Mouse (Mus musculus) layer of hippocampus, postnatal 10 days (tissue): ENCODE measurements around the gene Cirbp. TPM values are rescaled to one million over a fixed set of nuclear protein-coding genes. Genes with fewer than 3 reads are reported as not detected.

Experiments
- DNase-seq, 2 experiments: peaks; one replicate each; pipeline ENCODE4 v3.0.0; 2021; ENCODE audit warnings: low spot score in 2 of 2
- total RNA-seq, 2 experiments: library from RNA; stranded (reverse); gene quantifications; 2 replicates each; pipeline ENCODE4 v1.2.3; 2021

Gene Cirbp
- total RNA-seq, 2 experiments from 2014 or later: 154 to 175 TPM

DNA sequence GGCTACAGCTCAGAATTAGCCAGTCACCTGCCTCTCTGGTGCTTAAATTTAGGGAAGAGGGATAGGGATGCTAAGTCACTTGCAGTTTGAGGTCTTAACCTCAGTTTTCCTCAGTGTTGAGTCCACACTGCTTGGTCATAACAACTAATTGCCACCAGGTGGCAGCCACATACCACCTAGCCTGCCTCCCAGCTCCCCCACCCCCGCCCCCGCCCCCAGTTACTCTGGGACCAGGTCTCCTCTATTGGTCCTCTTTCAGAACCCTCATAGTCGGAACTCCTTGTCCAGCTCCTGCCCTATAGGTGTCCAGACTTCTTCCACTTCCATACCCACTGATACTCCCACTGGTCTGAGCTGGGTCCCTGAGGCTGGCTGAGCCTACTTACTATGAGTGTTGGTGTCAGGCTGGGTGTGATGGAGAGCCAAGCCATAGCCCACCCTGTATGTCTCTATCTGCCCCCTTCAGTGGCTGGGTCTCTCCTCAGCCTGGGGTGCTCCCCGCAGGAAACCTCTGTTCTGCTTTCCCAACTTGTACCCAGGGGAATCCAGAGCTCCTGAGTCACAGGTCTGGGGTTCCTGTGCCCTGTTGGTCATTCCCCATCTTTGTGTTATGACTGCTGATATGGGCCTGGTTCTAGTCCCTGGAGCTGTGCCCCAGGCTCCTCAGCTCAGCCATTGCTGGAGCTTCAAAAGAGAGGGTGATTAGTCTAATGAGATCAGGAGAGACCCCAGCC is 9.9 kb downstream of the Cirbp start:
- peak; percentile 59 to 67 for DNase-seq

DNA sequence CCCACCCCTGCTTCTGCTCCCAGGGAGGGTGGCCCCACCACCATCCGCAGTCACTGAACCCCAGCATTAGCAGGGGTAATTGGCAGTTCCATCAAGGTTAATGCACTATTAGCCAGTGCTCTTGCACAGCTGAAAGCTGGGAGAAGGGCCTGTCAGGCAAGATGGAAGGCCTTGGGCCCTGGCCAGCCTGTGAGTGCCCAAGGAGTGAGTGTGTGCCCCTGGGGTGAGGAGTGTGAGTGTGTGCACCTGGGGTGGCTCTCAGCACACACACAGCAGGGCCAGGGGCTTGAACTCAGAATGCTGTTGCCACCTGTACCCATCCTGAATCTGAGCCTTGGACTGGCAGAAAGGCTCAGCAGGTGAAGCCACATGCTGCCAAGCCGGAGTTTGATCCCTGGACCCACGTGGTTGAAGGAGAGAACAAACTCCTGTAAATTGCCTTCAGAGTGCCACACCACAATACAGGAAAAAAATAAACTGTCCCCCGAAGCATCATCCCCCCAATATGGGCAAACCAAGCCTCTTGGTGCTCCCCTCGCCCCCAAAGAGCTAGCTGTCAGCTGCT is 10.6 kb downstream of the Cirbp start:
- no peak for DNase-seq

DNA sequence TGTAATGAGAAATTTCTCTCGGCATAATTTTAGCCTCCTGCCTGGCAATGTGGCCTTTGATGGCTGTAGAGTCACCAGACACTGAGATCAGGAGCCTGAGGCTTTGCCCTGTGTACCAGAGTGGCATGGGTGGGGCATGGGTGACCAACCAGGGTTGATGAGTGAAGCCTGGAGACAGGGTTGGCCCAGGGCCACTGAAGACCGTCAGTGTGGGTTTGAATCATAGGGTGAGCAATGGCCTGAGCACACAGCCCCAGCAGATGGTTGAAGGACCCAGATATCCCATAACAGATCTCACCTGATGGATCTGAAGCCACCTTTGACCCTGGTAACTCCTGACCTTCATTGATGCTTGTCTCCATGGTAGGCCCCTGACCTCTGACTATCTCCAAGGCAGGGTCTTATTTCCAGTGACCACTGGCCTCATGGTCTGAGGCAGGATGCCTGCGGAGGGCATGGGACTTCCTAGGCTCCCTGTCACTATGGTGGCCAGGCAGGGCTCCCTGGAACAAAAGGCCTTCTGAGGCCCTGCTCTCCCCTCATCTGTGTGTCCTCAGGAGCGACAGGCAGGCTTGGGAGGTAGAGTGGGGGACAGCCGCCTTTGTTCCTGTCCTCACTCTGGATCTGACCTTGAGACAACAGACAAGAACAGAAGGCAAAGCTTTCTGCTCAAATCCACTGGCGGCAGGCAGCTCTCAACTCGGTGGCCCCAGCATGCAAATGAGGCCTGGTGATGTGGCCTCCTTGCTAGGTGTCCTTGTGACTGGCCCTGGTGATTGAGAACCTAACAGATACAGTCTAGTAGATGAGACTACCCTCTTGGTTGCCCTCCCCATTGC is 11.9 kb downstream of the Cirbp start:
- DNase-seq: no peak

DNA sequence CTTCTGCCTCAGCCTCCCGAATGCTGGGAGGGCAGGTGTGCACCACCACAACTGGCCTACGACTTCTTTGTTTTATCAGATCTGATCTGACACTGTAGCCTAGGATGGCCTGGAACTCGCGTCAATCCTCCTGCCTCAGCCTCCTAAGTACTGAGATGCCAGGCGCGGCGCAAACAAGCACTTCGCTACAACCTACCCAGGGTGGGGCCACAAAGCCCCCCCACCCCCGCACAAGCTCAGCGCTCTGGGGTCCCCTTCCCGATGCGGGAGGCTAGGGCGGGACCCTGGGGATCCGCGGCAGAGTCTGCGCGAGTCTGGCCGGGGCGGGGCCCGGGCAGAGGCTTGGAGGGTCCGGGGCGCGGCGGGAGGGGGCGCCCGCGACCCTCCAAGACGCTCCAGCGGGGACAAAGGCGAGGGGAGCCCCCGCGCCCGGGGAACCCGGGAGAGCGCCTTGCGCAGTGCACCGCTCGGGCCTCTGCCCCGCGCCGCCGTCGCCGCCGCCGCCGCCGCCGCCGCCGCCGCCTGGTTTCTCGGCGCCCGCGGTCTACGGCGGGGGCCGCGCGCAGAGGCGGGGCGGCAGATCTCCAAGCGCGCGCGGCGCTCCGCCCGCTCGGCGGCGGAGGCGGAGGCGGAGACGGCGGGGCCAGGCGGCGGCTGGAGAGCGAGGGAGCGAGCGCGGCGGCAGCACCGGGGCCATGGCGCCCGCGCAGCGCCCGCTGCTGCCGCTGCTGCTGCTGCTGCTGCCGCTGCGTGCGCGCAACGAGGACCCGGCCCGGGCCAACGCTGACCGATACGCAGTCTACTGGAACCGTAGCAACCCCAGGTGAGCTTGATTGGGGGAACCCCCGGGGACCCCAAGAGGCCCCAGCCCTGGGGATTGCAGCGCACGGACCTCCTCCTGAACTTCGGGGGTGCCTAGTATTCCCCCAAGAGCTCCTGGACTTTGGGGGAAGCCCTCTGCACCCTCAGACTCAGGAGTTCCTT is 13.6 kb downstream of the Cirbp start, which contains the start of gene Efna2:
Efna2 (plus strand) TSS at position 415 of the 984 bp plus-strand sequence.
- peak in 1 of 2 experiments; percentile 69 for DNase-seq

DNA sequence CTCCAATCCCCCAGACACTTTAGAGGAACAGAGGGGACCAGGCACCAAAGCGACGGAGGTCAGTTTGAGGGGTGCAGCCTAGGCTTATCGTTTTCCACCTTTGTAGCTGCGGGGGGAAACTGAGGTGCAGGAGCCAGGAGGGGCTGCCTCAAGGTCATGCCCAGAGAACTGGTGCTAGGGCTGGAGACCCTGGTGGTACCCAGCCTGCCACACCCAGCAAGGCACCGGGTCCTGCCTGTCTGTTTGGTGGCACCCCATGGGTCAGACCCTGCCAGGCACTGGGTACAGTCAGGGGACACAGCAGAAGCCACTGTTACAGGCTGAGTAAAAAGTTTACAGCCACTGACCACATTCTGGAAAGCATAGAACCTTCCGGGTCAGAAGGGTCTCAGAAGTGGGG is 14.5 kb downstream of the Cirbp start:
- no peak for DNase-seq

DNA sequence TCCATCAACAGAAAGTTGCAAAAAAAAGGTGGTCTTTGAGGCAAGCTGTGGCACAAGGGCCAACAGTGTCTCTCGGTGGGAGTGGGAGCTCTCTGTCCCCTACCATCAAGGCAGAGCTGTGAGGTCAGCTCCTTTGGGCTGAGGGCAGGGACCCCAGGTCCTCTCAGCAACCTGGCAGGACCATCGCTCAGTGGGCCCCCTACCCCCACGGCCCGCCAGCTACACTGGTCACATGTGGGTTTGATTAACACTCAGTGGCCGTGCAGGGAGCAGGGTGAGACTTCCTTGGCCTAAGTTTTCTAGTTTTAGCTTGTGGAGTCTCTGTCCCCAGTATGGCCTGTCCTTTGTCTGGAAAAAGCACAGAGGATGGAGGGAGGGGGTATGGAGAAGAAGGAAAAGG is 15.0 kb downstream of the Cirbp start:
- DNase-seq: no peak

DNA sequence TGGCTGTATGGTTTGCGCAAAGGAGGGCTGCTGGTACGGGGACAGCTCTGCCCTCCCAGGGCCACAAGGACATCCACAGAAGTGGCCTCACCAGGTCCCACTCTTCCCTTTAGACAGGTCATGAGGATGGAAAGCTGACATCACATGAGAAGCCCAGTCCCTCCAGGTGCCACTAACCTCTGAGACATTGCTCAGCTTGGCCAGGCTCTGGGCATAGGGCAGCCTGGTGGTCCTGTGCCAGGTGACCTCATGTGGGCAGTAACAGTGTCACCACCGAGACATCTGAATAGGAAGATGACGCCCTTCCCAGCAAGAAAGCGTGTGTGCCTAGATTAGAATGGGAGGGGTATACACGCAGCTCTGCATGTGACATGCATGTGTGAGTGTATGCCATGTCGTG is 16.8 kb downstream of the Cirbp start:
- DNase-seq: no peak

DNA sequence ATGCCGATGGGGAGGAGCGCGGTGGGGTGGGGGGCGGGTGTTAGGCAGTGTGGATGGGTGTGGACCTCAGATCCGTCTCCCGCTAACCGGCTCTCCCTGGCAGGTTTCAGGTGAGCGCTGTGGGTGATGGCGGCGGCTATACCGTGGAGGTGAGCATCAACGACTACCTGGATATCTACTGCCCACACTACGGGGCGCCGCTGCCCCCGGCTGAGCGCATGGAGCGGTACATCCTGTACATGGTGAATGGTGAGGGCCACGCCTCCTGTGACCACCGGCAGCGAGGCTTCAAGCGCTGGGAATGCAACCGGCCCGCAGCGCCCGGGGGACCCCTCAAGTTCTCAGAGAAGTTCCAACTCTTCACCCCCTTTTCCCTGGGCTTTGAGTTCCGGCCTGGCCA is 20.9 kb downstream of the Cirbp start:
- no peak for DNase-seq

DNA sequence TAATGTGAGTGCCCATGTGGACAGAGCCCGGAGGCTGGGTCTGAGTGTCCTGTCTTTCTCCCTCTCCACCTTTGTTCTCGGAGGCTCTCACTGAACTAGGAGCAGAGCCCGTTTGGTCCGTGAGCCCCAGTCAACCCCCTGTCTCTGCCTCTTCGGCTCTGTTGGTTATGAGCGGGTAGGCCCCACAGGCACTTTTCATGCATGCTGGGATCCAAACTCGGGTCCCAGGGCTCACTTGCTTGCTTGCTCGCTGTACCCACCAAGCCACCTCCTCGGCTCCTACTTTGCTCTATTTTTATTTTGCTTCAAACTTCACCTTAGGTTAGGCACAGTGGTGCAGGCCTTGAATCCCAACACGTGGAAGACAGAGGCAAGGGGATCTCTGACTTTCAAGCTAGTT is 22.0 kb downstream of the Cirbp start:
- no peak for DNase-seq

DNA sequence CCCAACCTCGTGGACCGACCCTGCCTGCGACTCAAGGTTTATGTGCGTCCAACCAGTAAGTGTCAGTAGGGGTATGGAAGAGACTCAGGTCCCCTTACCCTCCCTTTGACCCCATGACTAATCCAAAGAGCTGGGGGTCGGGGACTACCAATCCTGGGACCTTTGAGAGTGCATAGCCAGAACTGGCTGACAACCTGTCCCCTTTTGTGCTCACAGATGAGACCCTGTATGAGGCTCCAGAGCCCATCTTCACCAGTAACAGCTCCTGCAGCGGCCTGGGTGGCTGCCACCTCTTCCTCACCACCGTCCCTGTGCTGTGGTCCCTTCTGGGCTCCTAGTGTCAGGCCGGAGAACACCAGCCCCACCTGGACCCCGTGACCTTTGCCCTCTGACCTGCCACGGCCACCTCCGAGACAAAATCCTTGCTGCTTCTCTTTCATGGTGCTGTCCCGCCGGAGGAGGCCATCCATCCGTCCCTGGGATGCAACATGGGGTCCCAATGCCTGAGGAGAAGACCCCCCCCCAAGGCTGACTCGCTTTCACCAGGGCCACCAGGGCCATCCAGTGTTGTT is 22.8 kb downstream of the Cirbp start:
- no peak for DNase-seq

DNA sequence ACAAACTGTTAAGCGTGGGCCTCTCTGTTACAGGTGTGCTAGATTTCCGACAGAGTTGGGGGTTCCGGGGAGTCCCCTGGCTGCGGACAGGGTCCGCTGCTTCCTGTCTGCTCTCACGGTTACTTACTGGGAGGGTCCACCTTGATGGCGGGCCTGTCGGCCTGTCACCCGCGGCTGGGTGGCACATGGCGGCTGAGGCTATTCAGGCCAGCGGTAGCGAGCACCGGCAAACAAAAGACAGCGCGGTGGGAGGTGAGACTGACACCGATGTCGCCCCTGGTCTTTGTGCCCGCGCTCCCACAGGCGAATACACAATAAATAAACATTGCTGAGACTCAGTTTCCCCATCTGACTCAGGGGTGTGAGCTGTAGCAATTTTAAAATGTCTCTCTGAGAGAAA is 24.2 kb downstream of the Cirbp start:
- DNase-seq: no peak

DNA sequence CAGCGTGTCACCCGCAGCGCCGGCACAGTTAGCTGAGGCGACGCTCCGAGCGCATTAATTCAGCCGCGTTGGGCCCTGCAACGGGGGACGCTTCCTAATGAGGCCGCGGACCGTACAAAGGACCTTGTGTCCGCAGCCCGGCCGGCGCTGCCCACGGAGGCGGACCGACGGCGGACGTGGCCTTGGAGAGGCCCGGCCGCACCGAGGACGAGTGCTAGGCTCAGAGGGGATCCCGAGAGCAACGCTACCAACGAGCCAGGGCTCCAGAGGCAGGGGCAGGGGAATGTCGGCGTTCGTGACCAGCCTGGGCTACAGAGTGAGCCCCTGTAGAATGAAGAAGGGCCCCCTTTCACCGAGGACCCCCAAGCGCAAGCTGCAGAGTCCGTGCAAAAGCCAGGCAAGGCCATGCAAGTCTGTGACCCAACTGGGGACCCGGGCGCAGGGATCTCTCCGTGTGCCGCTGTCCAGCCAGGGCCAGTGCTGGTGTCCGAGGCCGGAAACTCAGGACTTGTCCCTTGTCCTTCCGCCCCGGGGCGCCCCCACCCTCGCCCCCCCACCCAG is 24.8 kb downstream of the Cirbp start:
- DNase-seq: peak; percentile 58 to 75

DNA sequence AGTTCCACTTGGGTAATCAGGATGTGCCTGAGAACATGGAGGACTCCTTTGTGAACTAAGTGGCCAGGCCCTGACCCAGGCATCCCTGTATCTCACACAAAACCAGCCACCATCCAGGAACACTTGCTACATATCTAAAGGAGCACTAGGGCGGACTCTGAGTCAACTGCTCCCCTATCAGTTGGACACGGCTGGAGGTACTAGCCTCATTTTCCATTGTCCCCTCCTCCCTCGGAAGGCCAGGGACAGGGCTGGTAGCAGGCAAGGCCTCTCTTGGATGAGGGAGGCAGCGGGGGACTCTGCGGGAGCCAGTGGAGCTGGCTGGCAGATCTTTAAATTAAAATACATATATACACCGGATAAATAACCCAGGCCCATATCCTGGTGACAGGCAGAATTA is 28.2 kb downstream of the Cirbp start:
- DNase-seq: no peak

DNA sequence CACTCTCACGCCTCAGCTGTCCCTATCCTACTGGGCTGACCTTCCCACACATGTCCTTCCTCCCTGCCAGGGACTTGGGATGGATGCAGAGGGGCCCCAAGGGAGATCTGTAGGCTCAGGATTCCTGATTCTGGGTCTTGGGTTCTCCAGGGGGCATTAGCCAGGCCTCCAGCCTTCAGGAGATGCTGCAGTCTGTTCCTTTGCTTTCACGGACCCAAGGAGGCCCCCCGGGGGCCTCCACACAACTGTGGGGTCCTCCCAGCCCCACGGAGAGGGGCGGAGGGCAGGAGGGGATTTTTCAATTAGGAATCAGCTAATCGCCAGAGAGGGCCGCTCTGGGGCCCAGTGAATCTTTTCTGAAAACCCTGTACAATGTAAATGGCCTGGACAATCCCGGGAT is 28.7 kb downstream of the Cirbp start:
- DNase-seq: no peak

DNA sequence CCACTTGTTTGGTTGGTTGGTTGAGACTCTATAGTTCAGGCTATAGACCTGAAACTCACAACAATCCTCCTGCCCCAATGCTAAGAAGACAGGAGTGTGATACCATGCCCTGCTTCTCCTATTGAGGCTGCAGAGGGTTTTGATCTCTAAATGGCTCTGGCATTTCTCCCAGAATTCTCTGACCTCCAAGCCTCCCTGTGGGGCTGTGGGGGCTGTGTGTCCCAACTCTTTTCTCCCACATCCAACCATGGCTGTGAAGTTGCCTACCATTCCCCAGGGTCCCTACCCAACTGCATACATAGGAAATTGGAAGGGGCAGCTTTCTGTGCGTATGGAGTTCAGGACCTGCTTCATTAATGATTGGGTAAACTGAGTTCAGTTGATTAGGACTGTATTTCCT is 30.4 kb downstream of the Cirbp start:
- no peak for DNase-seq

DNA sequence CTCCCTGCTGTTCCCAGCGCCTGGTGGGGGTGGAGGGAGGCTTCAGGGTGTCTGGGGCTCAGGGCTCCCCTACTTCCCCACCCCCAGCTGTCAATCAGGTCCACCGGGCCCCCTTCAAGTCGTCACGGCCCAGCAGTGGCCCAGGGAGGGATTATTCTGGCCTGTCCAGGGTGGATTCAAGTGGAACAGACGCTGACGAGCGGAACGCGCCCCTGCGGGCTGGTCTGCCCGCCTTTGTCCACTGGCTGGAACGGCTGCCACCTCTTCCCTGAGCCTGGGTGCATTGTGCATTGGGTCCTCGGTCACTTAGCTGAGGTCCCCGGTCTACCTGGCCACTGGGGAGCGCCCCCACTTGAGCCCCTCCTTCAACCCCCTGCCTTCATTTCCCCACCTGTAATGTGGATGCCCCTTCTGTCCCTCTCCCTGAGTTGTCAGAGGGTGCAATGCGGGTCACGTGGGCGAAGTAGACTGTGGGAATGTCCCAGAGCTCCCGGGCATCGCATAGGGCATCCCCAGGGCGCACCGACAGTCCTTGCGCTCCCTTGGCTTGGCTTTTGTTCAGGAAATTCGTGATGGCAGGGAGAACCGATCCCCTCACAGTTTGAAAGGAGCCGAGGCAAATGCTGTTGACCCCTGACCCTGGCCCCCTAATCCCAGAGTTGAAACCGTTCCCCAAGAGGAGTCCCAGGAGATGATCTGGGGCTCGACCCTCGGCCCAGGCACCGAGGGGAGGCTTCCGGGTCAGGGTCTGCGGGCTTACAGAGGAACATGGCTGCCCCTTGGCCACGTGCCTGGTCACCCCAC is 31.2 kb downstream of the Cirbp start:
- no peak for DNase-seq

DNA sequence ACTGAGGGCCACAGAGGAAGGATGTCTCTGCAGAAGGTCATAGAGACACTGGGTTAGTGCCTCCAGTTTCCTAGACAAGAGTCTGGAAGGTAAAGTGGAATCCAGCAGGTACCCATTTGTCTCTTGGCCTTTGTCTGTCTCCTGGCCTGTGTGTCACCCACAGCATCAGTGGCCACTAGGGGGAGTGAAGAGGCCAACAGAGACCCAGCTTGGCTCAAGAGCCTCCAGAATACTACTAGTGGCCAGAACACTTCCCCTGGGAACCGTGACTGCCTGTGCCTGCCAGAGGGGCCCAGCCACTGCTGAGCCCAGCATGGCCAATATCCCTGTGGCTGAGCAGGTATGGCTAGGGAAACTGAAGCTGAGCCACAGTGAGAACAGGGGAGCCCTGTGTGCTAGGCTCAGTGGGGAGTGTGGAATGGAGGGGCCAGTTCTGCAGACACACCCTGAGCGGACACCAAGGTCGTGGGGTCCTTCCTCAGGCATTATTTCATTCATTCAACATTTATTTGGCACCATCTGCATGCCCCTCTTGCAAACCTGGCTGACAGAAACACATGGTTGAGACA is 33.7 kb downstream of the Cirbp start:
- DNase-seq: peak; percentile 70 to 79

DNA sequence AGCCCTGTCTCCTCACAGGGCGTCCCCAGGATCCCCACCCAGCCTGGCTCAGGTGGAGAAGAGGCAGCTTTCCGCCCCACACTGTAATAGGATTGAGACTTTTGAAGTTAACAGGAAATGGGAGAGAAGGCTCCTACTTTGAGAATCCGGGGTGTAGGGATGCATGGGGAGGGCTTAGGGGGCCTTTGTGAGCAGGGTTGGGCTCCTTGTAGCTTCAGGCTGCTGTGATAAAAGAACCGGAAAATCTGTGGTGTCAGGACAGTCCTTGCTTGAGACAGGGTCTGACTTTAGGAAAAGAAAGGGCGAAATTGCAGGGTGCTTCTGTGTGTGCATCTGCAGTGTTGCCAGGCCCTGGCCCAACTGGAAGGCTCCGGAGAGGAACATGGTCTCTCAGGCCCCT is 34.7 kb downstream of the Cirbp start:
- DNase-seq: no peak

DNA sequence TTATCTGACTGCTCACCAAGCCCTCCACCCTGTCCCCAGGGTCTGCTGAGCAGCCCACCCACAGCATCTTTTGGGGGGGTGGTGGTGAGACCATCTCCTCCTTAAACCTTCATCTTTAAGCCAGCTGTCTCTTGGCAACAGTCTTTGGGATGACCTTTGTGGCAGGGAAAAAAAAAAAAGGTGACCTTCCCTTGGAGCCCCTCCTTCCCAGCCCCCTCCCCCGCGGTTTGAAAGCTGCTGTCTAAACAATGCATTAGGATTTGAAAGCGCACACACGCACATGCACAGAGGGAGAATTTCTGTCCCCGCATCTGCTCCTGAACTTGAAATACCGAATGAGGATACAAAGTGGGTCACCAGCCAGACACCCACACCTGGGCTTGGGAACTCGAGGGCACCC is 38.3 kb downstream of the Cirbp start:
- no peak for DNase-seq
